Mouse (Mus musculus) forebrain, embryonic 13.5 days (tissue): ENCODE measurements around the gene Lpp. TPM values are rescaled to one million over a fixed set of nuclear protein-coding genes. Genes with fewer than 3 reads are reported as not detected.

Experiments
- ATAC-seq: fragments of 200-750 bp; cut with Nextera tagmentation; 2 replicates; pipeline ENCODE4 v1.8.0; 2017
- H3K27ac ChIP-seq: fragments of 300-500 bp; sonication (generic); 2 replicates; pipeline ENCODE4 v1.5.1; 2015; ENCODE audit warnings: inconsistent platforms, mild to moderate bottlenecking, moderate library complexity
- H3K27me3 ChIP-seq: fragments of 300-500 bp; sonication (generic); 2 replicates; pipeline ENCODE4 v1.6.1; 2015; ENCODE audit warnings: mild to moderate bottlenecking, inconsistent platforms
- H3K36me3 ChIP-seq: fragments of 300-500 bp; sonication (generic); 2 replicates; pipeline ENCODE4 v1.6.1; 2015; ENCODE audit warnings: mild to moderate bottlenecking, inconsistent platforms; ENCODE audit not compliant: poor library complexity, severe bottlenecking
- H3K4me1 ChIP-seq: fragments of 300-500 bp; sonication (generic); 2 replicates; pipeline ENCODE4 v1.6.1; 2015; ENCODE audit warnings: inconsistent platforms
- H3K4me2 ChIP-seq: fragments of 300-500 bp; sonication (generic); 2 replicates; pipeline ENCODE4 v1.6.1; 2015; ENCODE audit warnings: inconsistent platforms, mild to moderate bottlenecking, moderate library complexity
- H3K4me3 ChIP-seq: fragments of 300-500 bp; sonication (generic); 2 replicates; pipeline ENCODE4 v1.5.1; 2015; ENCODE audit warnings: mild to moderate bottlenecking, inconsistent platforms
- H3K9ac ChIP-seq: fragments of 300-500 bp; sonication (generic); 2 replicates; pipeline ENCODE4 v1.6.1; 2015; ENCODE audit warnings: mild to moderate bottlenecking, inconsistent platforms
- H3K9me3 ChIP-seq: fragments of 300-500 bp; sonication (generic); replicated peaks from 2 replicates; pipeline ENCODE4 v1.6.1; 2016; ENCODE audit warnings: inconsistent platforms
- WGBS: fragments of 180-500 bp; shearing (Covaris S2); methylation state at CpG from one replicate; pipeline ENCODE4 v1.1.7; 2015; 5-methylcytosine and 5-hydroxymethylcytosine counted together
- polyA plus RNA-seq: library from polyadenylated mRNA; unstranded; fragments of >200 nt; fragmentation: Nextera tagmentation; extraction: Ambion mirVana; gene quantifications from 2 replicates; pipeline ENCODE4 v1.2.1, GENCODE M21; 2015

The Lpp gene
- polyA plus RNA-seq, 1 experiment from 2014 or later, result 9.4 TPM

DNA sequence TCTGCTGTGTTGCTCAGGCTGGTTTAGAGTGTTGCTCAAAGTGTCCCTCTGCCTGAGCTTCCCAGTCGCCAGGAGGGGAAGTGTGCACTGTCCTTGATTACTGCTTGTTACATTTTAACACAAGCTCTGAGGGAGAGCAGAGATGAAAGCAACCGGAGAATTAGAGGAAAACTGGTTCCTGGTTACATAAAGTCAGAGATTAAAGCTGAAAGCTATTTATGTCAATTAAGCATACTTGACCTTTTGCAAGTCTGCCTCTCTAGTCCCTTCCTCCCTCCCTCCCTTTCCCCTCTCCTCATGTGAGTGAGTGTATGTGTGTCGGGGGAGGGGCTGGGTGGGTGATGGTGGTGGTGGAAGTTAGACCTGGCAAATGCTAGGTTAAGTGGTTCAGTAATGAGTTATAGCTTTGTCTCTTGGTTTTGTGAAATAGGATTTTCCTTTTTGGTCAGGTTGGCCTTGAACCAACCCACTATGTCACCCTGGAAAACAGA lies 83.6 kb downstream of the Lpp start:
- Histone ChIP-seq H3K27me3 (no peaks in the 10 kb centered on the region), H3K4me1 (peaks cover 12% of the 10 kb centered on the region), H3K27ac (no peak overlapping the region), H3K4me2 (no peak overlapping the region), H3K9ac (no peak overlapping the region), H3K4me3 (no peak overlapping the region), H3K36me3 (no peaks in the 10 kb centered on the region), H3K9me3 (no peaks in the 10 kb centered on the region)
- ATAC-seq, result no peak
- WGBS, result 50% methylated on average over 3 of the region's 3 CpGs

GRCm38 (mm10) chr16:24478006-24478405 lies 84.7 kb downstream of the Lpp start:
- Histone ChIP-seq H3K27ac (no peak overlapping the region), H3K27me3 (no peaks in the 10 kb centered on the region), H3K9ac (no peak overlapping the region), H3K9me3 (no peaks in the 10 kb centered on the region), H3K36me3 (no peaks in the 10 kb centered on the region), H3K4me2 (no peak overlapping the region), H3K4me1 (peaks cover 12% of the 10 kb centered on the region), H3K4me3 (no peak overlapping the region)
- ATAC-seq, result no peak
- 89% methylated on average over 1 of the region's 1 CpGs for WGBS

GRCm38 (mm10) chr16:24478851-24479250 lies 85.5 kb downstream of the Lpp start:
- Histone ChIP-seq H3K27ac (no peak overlapping the region), H3K4me2 (no peak overlapping the region), H3K27me3 (no peaks in the 10 kb centered on the region), H3K4me1 (peaks cover 12% of the 10 kb centered on the region), H3K9ac (no peak overlapping the region), H3K36me3 (no peaks in the 10 kb centered on the region), H3K9me3 (no peaks in the 10 kb centered on the region), H3K4me3 (no peak overlapping the region)
- WGBS, result 99% methylated on average over 4 of the region's 4 CpGs
- ATAC-seq, result no peak

GRCm38 (mm10) chr16:24482648-24483047 lies 89.3 kb downstream of the Lpp start:
- Histone ChIP-seq H3K4me3 (no peak overlapping the region), H3K36me3 (no peaks in the 10 kb centered on the region), H3K9ac (no peak overlapping the region), H3K4me2 (no peak overlapping the region), H3K27me3 (no peaks in the 10 kb centered on the region), H3K9me3 (no peaks in the 10 kb centered on the region; the same call in 1 of the 2 replicates), H3K27ac (no peak overlapping the region), H3K4me1 (peaks cover 2% of the 10 kb centered on the region)
- 93% methylated on average over 6 of the region's 6 CpGs for WGBS
- ATAC-seq, result no peak

DNA sequence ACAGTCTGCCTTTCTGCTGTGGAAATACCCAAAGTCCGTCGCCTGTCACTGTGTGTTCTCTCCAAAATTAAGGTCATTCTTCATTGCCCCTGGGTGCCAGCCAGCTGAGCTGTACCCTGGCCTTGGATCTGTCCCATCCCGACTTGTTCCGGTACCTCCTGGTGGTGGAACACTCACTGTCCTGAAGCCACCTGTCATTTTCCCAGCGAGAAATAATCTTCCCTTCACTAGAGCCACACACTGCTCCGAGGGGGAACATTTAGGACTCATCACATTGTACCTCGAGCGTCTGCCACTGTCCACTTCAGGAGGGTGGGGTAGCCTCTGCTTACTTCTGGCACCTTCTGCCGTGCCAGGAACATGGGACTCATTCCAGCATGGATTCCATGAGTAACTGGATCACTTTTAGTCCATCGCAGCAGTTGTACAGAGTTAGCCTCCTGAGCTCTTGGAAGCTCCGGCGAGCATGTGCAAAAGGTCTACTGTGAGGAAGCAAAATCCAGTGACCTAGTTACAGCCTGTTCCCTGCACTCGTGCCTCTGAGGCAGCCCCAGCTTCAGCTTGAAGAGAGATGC lies 90.3 kb downstream of the Lpp start:
- Histone ChIP-seq H3K36me3 (no peaks in the 10 kb centered on the region), H3K4me2 (no peak overlapping the region), H3K9ac (no peak overlapping the region), H3K9me3 (no peaks in the 10 kb centered on the region; the same call in 1 of the 2 replicates), H3K4me3 (no peak overlapping the region), H3K27me3 (no peaks in the 10 kb centered on the region), H3K4me1 (peaks cover 11% of the 10 kb centered on the region), H3K27ac (no peak overlapping the region)
- no peak for ATAC-seq
- 91% methylated on average over 13 of the region's 13 CpGs for WGBS

GRCm38 (mm10) chr16:24487782-24488241 lies 94.5 kb downstream of the Lpp start:
- no peaks in the 10 kb centered on the region for H3K36me3 ChIP-seq
- H3K4me3 ChIP-seq, result no peak overlapping the region
- H3K9me3 ChIP-seq, result no peaks in the 10 kb centered on the region; the same call in 1 of the 2 replicates
- peak; percentile 71 for ATAC-seq
- no peaks in the 10 kb centered on the region for H3K27me3 ChIP-seq
- WGBS, result 38% methylated on average over 6 of the region's 6 CpGs
- no peak overlapping the region for H3K27ac ChIP-seq
- H3K4me2 ChIP-seq, result no peak overlapping the region
- no peak overlapping the region for H3K9ac ChIP-seq
- H3K4me1 ChIP-seq, result peaks cover 25% of the 10 kb centered on the region

- no peak overlapping the region for H3K4me3 ChIP-seq
- H3K9ac ChIP-seq, result no peak overlapping the region
- H3K36me3 ChIP-seq, result no peaks in the 10 kb centered on the region
- H3K9me3 ChIP-seq, result no peaks in the 10 kb centered on the region; the same call in 1 of the 2 replicates
- WGBS, result 85% methylated on average over 8 of the region's 8 CpGs
- peaks cover 28% of the 10 kb centered on the region for H3K4me1 ChIP-seq
- H3K27ac ChIP-seq, result no peak overlapping the region
- ATAC-seq, result no peak
- no peak overlapping the region for H3K4me2 ChIP-seq
- H3K27me3 ChIP-seq, result no peaks in the 10 kb centered on the region
Observed at GRCm38 (mm10) chr16:24489516-24490285, 96.4 kb downstream of the Lpp start.

DNA sequence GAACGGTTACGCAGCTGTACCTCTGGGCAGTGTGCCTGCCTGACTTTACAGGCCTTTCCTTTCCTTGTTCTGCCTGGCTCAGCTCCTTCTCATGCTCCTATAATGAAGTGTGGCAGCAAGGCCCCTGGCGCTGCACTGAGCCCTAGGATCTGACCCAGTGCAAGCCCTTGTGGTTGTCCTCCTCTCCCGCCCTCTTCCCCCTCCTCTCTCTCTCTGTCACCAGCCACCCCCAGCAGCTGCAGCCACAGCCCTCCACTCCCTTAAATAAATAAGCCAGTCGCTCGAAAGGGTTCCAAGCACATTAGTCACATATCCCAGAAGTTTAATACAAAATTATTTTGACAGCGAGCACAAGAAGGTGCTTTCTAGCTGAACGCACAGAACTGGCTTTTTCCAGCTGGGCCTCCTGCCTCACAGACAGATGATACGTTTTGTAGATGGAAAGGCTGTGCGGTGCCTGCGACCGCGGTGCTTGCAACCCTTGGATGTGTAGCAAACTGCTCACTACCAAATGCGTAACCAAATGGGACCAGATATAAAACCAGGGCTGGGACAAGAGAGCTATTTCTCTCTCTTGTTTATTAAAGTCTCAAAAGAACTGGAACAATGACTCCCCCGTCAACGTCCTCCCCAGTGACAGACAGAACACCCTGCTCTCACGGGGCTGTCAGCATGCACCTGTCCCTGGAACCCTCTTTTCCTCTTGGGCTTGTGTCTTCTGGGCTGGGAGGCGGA lies 97.6 kb downstream of the Lpp start:
- Histone ChIP-seq H3K36me3 (no peaks in the 10 kb centered on the region), H3K27me3 (no peaks in the 10 kb centered on the region), H3K4me1 (peaks cover 31% of the 10 kb centered on the region), H3K9ac (no peak overlapping the region), H3K4me3 (no peak overlapping the region), H3K4me2 (no peak overlapping the region), H3K9me3 (no peaks in the 10 kb centered on the region), H3K27ac (no peak overlapping the region)
- ATAC-seq, result peak; percentile 46; the same call in 1 of the 2 replicates
- 49% methylated on average over 18 of the region's 18 CpGs for WGBS

- ATAC-seq, result no peak
- H3K4me1 ChIP-seq, result peaks cover 31% of the 10 kb centered on the region
- no peak overlapping the region for H3K4me2 ChIP-seq
- 79% methylated on average over 2 of the region's 2 CpGs for WGBS
- H3K27ac ChIP-seq, result no peak overlapping the region
- no peaks in the 10 kb centered on the region for H3K27me3 ChIP-seq
- no peaks in the 10 kb centered on the region for H3K36me3 ChIP-seq
- H3K9ac ChIP-seq, result no peak overlapping the region
- no peaks in the 10 kb centered on the region for H3K9me3 ChIP-seq
- no peak overlapping the region for H3K4me3 ChIP-seq
Observed at GRCm38 (mm10) chr16:24491486-24491758, 98.1 kb downstream of the Lpp start.

DNA sequence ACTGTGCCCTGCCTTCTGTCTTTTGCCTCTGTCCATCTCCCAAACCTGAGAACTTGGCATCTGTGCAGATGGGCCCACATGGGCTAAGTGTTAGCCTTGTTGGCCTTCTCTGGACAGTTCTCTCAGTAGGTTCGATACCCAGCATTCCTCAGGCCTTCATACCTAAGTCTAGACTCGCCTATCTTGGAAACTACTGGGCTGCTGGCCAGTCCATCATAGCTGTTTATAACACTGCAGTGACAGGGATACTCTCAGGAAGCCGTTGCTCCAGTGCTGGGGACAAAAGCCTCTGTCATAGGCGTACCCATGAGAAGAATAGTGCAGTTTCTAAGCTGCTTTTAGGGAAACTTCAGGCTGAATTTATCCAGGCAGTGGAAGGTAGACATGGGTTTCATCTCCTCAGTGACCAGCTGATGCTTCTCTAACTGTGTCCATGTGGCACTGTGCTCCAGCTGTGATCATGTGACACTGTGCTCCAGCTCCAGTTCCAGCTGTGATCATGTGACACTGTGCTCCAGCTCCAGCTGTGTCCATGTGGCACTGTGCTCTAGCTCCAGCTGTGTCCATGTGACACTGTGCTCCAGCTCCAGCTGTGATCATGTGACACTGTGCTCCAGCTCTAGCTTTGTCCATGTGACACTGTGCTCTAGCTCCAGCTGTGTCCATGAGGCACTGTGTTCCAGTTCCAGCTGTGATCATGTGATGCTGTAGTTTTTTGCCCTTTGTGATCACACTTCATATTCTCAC lies 99.1 kb downstream of the Lpp start:
- Histone ChIP-seq H3K27me3 (no peaks in the 10 kb centered on the region), H3K4me1 (peaks cover 31% of the 10 kb centered on the region), H3K4me3 (no peak overlapping the region), H3K36me3 (no peaks in the 10 kb centered on the region), H3K9me3 (no peaks in the 10 kb centered on the region), H3K4me2 (no peak overlapping the region), H3K9ac (no peak overlapping the region), H3K27ac (no peak overlapping the region)
- 74% methylated on average over 4 of the region's 4 CpGs for WGBS
- no peak for ATAC-seq

- no peak for ATAC-seq
- Histone ChIP-seq H3K9me3 (no peaks in the 10 kb centered on the region), H3K9ac (no peak overlapping the region), H3K27me3 (no peaks in the 10 kb centered on the region), H3K36me3 (no peaks in the 10 kb centered on the region), H3K4me1 (peaks cover 20% of the 10 kb centered on the region), H3K4me3 (no peak overlapping the region), H3K27ac (no peak overlapping the region), H3K4me2 (no peak overlapping the region)
- 70% methylated on average over 6 of the region's 6 CpGs for WGBS
Observed at GRCm38 (mm10) chr16:24494531-24494930, 101.2 kb downstream of the Lpp start.

- Histone ChIP-seq H3K27me3 (no peaks in the 10 kb centered on the region), H3K4me1 (peaks cover 15% of the 10 kb centered on the region), H3K36me3 (no peaks in the 10 kb centered on the region), H3K9me3 (no peaks in the 10 kb centered on the region), H3K4me3 (no peak overlapping the region), H3K9ac (no peak overlapping the region), H3K27ac (no peak overlapping the region), H3K4me2 (no peak overlapping the region)
- no peak for ATAC-seq
- 78% methylated on average over 4 of the region's 4 CpGs for WGBS
Observed at GRCm38 (mm10) chr16:24495461-24495860, 102.2 kb downstream of the Lpp start.
